22 mouse cellular contexts compared by ENCODE assay signal in genomic region chr15:86767623-86768022, GRCm38 (mm10).
"Had no signal": no experiment of that assay in that cellular context is flagged by ENCODE, and none has a peak within 500 bp of the region (broad histone marks: within the 10 kb centered on the region; RNA-seq: fewer than 3 reads in every experiment).

No protein-coding gene starts in this region.

- ATAC-seq: hindbrain, embryonic 16.5 days; hindbrain, postnatal 0 days; inflammation-experienced regulatory T-cells, adult 6 months; intestine, embryonic 15.5 days; intestine, embryonic 16.5 days; intestine, postnatal 0 days had no signal

- DNase-seq: heart, postnatal 10 days; heart, postnatal 14 days; heart, postnatal 36 days; heart, postnatal 4 days; kidney, adult 11 months; kidney, adult 18-20 months; kidney, adult 2 months; kidney, adult 8-10 months; kidney, adult 9 months; kidney, postnatal 10 days; kidney, postnatal 14 days; kidney, postnatal 25 days; kidney, postnatal 36 days; kidney, postnatal 4 days; layer of hippocampus, adult 9-11 months; layer of hippocampus, postnatal 36 days had no signal
